Mouse (Mus musculus) myocyte (in vitro differentiated cells): ENCODE results near the gene Gm17268.

Source experiments
- CEBPB ChIP-seq: IDR thresholded peaks from 2 replicates; pipeline ENCODE4 v1.6.1; 2011; ENCODE audit warnings: mild to moderate bottlenecking, moderate library complexity; ENCODE audit not compliant: poor library complexity, insufficient read depth, severe bottlenecking
- MYOG ChIP-seq, 3 experiments: IDR thresholded peaks; one replicate each; pipeline ENCODE4 v1.6.1; 2011; ENCODE audit warnings: control low read depth in 2 of 3, low read depth in 2 of 3, mild to moderate bottlenecking in 2 of 3; ENCODE audit not compliant: insufficient read length in 2 of 3, control insufficient read depth in 1 of 3, insufficient read depth in 1 of 3
- POLR2A ChIP-seq: IDR thresholded peaks from one replicate; pipeline ENCODE4 v1.6.1; 2011; ENCODE audit warnings: low read depth, mild to moderate bottlenecking, control low read depth, moderate library complexity; ENCODE audit not compliant: insufficient read length
- POLR2AphosphoS2 ChIP-seq: IDR thresholded peaks from one replicate; pipeline ENCODE4 v1.6.1; 2011; ENCODE audit warnings: low read depth, control low read depth; ENCODE audit not compliant: insufficient read length
- USF1 ChIP-seq: IDR thresholded peaks from one replicate; pipeline ENCODE4 v1.6.1; 2011; ENCODE audit warnings: low read depth, mild to moderate bottlenecking, control low read depth, moderate library complexity

GRCm38 (mm10) chr11:82011411-82012193 lies 26.8 kb downstream of the Gm17268 start:
- TF ChIP-seq USF1 (no peak), POLR2A (no peak), CEBPB (0 out of 2 replicates have a peak, but pooled peaks have one; percentile 7), POLR2AphosphoS2 (no peak), MYOG (IDR thresholded peaks at IDR 0.05; ENCODE audit: control insufficient read depth in 1 of 3, insufficient read depth in 1 of 3, insufficient read length in 2 of 3, low read depth in 2 of 3) (no peak)
